Mouse (Mus musculus) stomach, postnatal 0 days (tissue): ENCODE measurements at regions not wholly inside any gene's neighbourhood (a gene's known extent, or its start where the extent isn't known, plus 50 kb on each side); places are given as distances from the start of the nearest gene placed in this dataset.

Source experiments
- CTCF ChIP-seq: IDR thresholded peaks from 2 replicates; pipeline ENCODE4 v1.5.1; 2016; ENCODE audit warnings: antibody characterized with exemption, low read depth, mild to moderate bottlenecking, moderate library complexity
- EP300 ChIP-seq: optimal IDR thresholded peaks from 2 replicates; pipeline ENCODE3; 2016; ENCODE audit warnings: antibody characterized with exemption

DNA sequence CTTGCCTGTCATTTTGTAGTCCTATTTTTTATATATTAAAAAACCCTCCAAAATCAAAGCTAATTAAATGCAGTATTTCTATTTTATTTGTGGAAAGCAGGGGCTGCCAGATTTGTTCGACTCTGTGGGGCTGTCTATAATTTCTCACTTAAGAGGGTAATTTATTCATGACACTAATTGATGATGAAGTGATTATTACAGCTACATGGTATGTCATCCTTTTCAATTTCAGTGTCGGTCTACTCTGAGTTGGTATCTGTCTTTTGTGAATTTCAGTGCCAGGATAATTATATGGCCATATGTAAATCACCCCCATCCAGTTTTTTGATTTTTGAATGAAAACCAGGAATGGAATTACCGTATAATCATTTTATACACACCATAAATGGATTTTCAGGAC is 1319.1 kb downstream of the Cdh11 start:
- TF ChIP-seq CTCF (no peak), EP300 (no peak)
